Mouse (Mus musculus) megakaryocyte, embryonic 14.5 days (primary cell): ENCODE measurements around the gene Kcnt1. TPM values are rescaled to one million over a fixed set of nuclear protein-coding genes. Genes with fewer than 3 reads are reported as not detected.

ENCODE experiments used
- H3K27me3 ChIP-seq: replicated peaks from 2 replicates; pipeline ENCODE3; 2012; ENCODE audit warnings: inconsistent platforms
- H3K36me3 ChIP-seq: replicated peaks from 2 replicates; pipeline ENCODE3; 2012; ENCODE audit warnings: low read length, inconsistent platforms, mixed read lengths
- H3K4me1 ChIP-seq: 2 replicates; pipeline ENCODE4 v1.6.1; 2012; ENCODE audit warnings: inconsistent platforms
- H3K4me3 ChIP-seq: replicated peaks from 2 replicates; pipeline ENCODE3; 2012; ENCODE audit warnings: moderate library complexity, mild to moderate bottlenecking, inconsistent platforms
- H3K9me3 ChIP-seq: 2 replicates; pipeline ENCODE4 v1.6.1; 2012; ENCODE audit warnings: inconsistent platforms
- FLI1 ChIP-seq: IDR thresholded peaks from 2 replicates; pipeline ENCODE4 v1.6.1; 2012; ENCODE audit warnings: low read length, inconsistent platforms, mixed read lengths
- GATA1 ChIP-seq: IDR thresholded peaks from 3 replicates; pipeline ENCODE4 v1.6.1; 2012; ENCODE audit warnings: mixed read lengths, low read length, inconsistent platforms, borderline replicate concordance
- polyA plus RNA-seq: library from polyadenylated mRNA; stranded (reverse); fragments of >175 nt; gene quantifications from 2 replicates; pipeline ENCODE4 v1.2.3, GENCODE M21; 2012; ENCODE audit warnings: low replicate concordance; ENCODE audit not compliant: insufficient read depth

Kcnt1 gene
- polyA plus RNA-seq, 1 experiment: not detected

GRCm38 (mm10) chr2:25846516-25846915 lies 17.0 kb upstream of the Kcnt1 start:
- H3K36me3 ChIP-seq: no peaks in the 10 kb centered on the region
- H3K9me3 ChIP-seq: peaks cover 19% of the 10 kb centered on the region
- TF ChIP-seq FLI1: no peak
- no peak for TF ChIP-seq GATA1
- no peak overlapping the region for H3K4me3 ChIP-seq
- no peaks in the 10 kb centered on the region; the same call in 1 of the 2 replicates for H3K4me1 ChIP-seq
- H3K27me3 ChIP-seq: peaks cover 94% of the 10 kb centered on the region

GRCm38 (mm10) chr2:25847226-25847625 lies 16.3 kb upstream of the Kcnt1 start, which contains the start of gene Sohlh1:
Sohlh1 (minus strand) TSS chr2:25847248.
- peaks cover under 1% of the 10 kb centered on the region; the same call in 1 of the 2 replicates for H3K4me1 ChIP-seq
- peaks cover 19% of the 10 kb centered on the region for H3K9me3 ChIP-seq
- H3K36me3 ChIP-seq: no peaks in the 10 kb centered on the region
- peaks cover 90% of the 10 kb centered on the region for H3K27me3 ChIP-seq
- TF ChIP-seq FLI1 (no peak), GATA1 (no peak)
- H3K4me3 ChIP-seq: no peak within 1 kb of the TSS

DNA sequence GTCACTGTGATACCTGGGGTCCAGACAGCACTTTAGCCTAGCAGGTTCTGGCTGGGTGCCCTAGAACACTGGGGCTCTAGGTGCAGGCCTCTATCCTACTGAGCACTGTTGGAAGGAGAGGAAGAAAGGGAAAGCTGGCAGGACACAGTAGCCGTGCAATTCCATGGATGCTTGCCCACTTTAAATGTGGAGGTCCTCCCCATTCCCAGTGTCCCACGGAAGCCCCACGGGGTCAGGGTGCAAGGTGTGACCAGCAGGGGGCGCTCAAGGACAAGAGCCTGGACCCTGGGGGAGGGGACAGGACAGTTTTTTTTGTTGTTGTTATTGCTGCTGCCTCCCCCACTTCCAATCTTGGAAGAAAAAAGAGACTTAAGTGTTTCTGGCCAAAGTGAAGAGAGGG lies 13.2 kb upstream of the Kcnt1 start:
- peaks cover 19% of the 10 kb centered on the region for H3K9me3 ChIP-seq
- no peak overlapping the region for H3K4me3 ChIP-seq
- H3K4me1 ChIP-seq: peaks cover 21% of the 10 kb centered on the region
- H3K36me3 ChIP-seq: no peaks in the 10 kb centered on the region
- TF ChIP-seq FLI1: no peak
- no peak for TF ChIP-seq GATA1
- H3K27me3 ChIP-seq: peaks cover 86% of the 10 kb centered on the region

DNA sequence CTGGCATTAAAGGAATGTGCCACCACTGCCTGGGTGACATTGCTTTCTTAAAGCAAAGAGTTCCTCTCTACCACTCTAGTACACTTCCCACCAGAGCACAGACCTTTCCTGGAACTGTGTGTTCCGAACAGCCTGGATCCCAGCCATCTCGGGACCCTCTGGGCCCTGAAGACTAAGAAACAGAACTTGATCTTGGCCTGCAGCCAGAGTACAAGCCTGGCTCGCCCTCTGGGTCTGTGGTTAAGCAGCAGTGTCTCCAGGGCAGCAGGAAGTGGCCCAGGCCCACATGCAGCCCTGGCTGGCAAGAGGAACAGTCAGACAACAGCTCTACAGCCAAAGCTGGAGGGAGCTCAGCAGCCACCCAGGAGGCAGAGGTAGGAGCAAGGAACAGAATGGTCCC lies 10.9 kb upstream of the Kcnt1 start:
- H3K9me3 ChIP-seq: peaks cover 22% of the 10 kb centered on the region
- H3K27me3 ChIP-seq: peaks cover 81% of the 10 kb centered on the region
- no peak for TF ChIP-seq GATA1
- no peak for TF ChIP-seq FLI1
- H3K36me3 ChIP-seq: no peaks in the 10 kb centered on the region
- H3K4me1 ChIP-seq: peaks cover 21% of the 10 kb centered on the region
- H3K4me3 ChIP-seq: no peak overlapping the region

- H3K27me3 ChIP-seq: peaks cover 73% of the 10 kb centered on the region
- peaks cover 21% of the 10 kb centered on the region for H3K4me1 ChIP-seq
- no peak for TF ChIP-seq GATA1
- no peak for TF ChIP-seq FLI1
- H3K9me3 ChIP-seq: peaks cover 14% of the 10 kb centered on the region
- H3K4me3 ChIP-seq: peak overlapping the region; percentile 55
- H3K36me3 ChIP-seq: no peaks in the 10 kb centered on the region
Observed at GRCm38 (mm10) chr2:25853998-25854397, 9.5 kb upstream of the Kcnt1 start.

DNA sequence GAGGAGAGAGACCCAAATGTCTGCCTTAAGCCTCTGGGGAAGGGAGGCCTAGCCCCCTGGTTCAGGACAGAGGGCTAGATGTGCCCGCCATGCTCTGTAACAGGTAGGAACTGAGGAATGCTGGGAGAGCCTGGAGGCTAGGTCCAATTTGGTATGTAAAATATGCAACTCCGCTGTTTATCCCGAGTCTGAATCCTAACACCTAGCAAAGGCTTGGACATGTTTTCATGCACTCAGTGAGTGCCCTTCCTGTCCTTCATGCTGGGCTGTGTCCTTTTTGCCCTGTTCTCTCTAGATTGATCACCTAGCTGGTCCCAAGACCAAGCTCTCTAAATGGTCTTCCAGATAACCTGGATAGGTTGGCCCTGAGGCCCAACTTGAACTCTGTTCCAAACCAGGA lies 3.6 kb upstream of the Kcnt1 start:
- Histone ChIP-seq H3K4me3 (no peak overlapping the region), H3K9me3 (peaks cover 13% of the 10 kb centered on the region), H3K4me1 (peaks cover 14% of the 10 kb centered on the region), H3K36me3 (no peaks in the 10 kb centered on the region), H3K27me3 (peaks cover 76% of the 10 kb centered on the region)
- no peak for TF ChIP-seq GATA1
- TF ChIP-seq FLI1: no peak

DNA sequence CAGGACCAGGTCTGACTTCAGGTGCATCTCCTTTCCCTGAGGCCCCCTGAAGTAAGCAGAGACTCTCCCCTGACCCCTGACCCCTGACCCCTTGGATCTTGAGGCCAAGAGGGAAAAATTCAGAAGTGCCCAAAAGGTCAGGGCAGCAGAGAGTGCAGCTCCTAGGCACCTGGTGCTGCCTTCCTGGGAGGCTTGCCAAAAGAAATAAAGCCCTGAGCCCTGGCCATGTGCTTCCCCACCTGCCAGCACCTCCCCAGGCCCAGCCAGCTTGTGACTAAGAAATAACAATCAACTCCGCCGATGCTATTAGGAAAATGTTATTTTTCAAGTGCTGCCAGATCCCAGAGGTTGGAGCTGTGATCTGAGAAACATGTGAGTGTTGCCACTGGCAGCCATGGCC lies 1.5 kb upstream of the Kcnt1 start:
- peaks cover 13% of the 10 kb centered on the region for H3K9me3 ChIP-seq

GRCm38 (mm10) chr2:25862696-25863270 lies 751 bp upstream of the Kcnt1 start:
- H3K36me3 ChIP-seq: no peaks in the 10 kb centered on the region
- peaks cover 29% of the 10 kb centered on the region for H3K4me1 ChIP-seq
- no peak for TF ChIP-seq FLI1
- no peak for TF ChIP-seq GATA1
- H3K27me3 ChIP-seq: peaks cover 84% of the 10 kb centered on the region
- peaks cover 11% of the 10 kb centered on the region for H3K9me3 ChIP-seq
- no peak overlapping the region for H3K4me3 ChIP-seq

More for the DNA sequence above, 1.5 kb upstream of the Kcnt1 start:
- Histone ChIP-seq H3K4me3 (no peak overlapping the region), H3K4me1 (peaks cover 29% of the 10 kb centered on the region), H3K36me3 (no peaks in the 10 kb centered on the region), H3K27me3 (peaks cover 79% of the 10 kb centered on the region)
- TF ChIP-seq FLI1 (no peak), GATA1 (no peak)

DNA sequence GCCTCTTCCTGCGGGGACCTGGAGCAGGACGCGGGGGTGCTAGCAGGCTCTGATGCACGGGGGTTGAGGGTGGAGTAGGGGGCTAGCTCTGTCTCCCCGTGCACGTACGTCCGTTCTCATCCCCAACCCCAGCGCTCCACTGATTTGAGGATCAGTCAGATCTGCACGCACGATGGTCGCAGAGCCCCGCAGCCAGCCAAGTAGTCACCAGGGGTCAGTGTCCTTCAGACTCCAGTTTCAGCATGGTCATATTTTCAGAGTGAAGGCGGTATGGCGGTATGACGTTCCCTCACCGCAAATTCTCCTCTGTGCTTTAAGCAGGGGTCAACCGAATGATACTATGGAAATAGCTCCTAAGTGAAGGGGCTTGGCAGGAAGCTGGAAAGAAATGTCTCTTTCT lies 696 bp downstream of the Kcnt1 start:
- H3K4me1 ChIP-seq: peaks cover 29% of the 10 kb centered on the region
- H3K36me3 ChIP-seq: no peaks in the 10 kb centered on the region
- H3K9me3 ChIP-seq: peaks cover 11% of the 10 kb centered on the region
- TF ChIP-seq FLI1 (no peak), GATA1 (no peak)
- H3K4me3 ChIP-seq: no peak overlapping the region
- H3K27me3 ChIP-seq: peaks cover 94% of the 10 kb centered on the region

DNA sequence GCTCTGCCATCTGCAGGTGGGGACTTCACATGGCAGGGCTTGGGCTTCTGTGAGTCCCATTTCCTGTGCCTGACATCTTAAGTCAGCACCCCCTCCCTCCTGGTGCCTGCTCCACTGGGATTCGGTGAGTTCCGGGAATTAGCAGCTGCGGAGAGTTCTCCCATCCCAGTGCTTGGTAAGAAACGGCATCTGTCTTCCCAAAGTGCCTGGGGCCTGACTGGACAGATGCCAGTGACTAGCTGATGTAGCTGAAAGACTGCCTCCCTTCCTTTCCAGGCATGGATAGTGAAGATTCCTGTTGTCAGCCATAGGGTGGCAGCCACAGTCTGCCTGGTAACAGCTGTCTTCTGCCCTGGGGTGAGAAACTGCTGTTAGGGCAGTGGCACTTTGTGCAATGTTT lies 1.9 kb downstream of the Kcnt1 start:
- TF ChIP-seq GATA1: no peak
- TF ChIP-seq FLI1: no peak
- Histone ChIP-seq H3K4me3 (no peak overlapping the region), H3K4me1 (peaks cover 29% of the 10 kb centered on the region), H3K9me3 (peaks cover 11% of the 10 kb centered on the region), H3K36me3 (no peaks in the 10 kb centered on the region), H3K27me3 (peaks cover 96% of the 10 kb centered on the region)
